Mouse (Mus musculus) liver, embryonic 12.5 days (tissue): Measurements from ENCODE around the gene Ikzf3. TPM values are rescaled to one million over a fixed set of nuclear protein-coding genes. Genes with fewer than 3 reads are reported as not detected.

Experiments
- ATAC-seq: fragments of 200-750 bp; cut with Nextera tagmentation; 2 replicates; pipeline ENCODE4 v1.8.0; 2017; ENCODE audit warnings: moderate number of reproducible peaks, mild to moderate bottlenecking, moderate library complexity
- H3K27ac ChIP-seq: fragments of 300-500 bp; sonication (generic); 2 replicates; pipeline ENCODE4 v1.5.1; 2016; ENCODE audit warnings: mild to moderate bottlenecking
- H3K27me3 ChIP-seq: fragments of 300-500 bp; sonication (generic); replicated peaks from 2 replicates; pipeline ENCODE4 v1.6.1; 2016; ENCODE audit warnings: mild to moderate bottlenecking, moderate library complexity
- H3K36me3 ChIP-seq: fragments of 300-500 bp; sonication (generic); 2 replicates; pipeline ENCODE4 v1.6.1; 2016; ENCODE audit warnings: mild to moderate bottlenecking, moderate library complexity
- H3K4me1 ChIP-seq: fragments of 300-500 bp; sonication (generic); 2 replicates; pipeline ENCODE4 v1.6.1; 2016
- H3K4me2 ChIP-seq: fragments of 300-500 bp; sonication (generic); 2 replicates; pipeline ENCODE4 v1.6.1; 2016; ENCODE audit warnings: mild to moderate bottlenecking, moderate library complexity
- H3K4me3 ChIP-seq: fragments of 300-500 bp; sonication (generic); 2 replicates; pipeline ENCODE4 v1.5.1; 2016; ENCODE audit warnings: mild to moderate bottlenecking, moderate library complexity
- H3K9ac ChIP-seq: fragments of 300-500 bp; sonication (generic); 2 replicates; pipeline ENCODE4 v1.6.1; 2016; ENCODE audit warnings: mild to moderate bottlenecking, moderate library complexity
- H3K9me3 ChIP-seq: fragments of 300-500 bp; sonication (generic); replicated peaks from 2 replicates; pipeline ENCODE4 v1.6.1; 2016; ENCODE audit warnings: mild to moderate bottlenecking, moderate library complexity
- WGBS: fragments of 180-500 bp; shearing (Covaris S2); methylation state at CpG from one replicate; pipeline ENCODE4 v1.1.7; 2016; ENCODE audit not compliant: insufficient replicate concordance; 5-methylcytosine and 5-hydroxymethylcytosine counted together
- polyA plus RNA-seq: library from polyadenylated mRNA; unstranded; fragments of >200 nt; fragmentation: Nextera tagmentation; extraction: Ambion mirVana; gene quantifications from 2 replicates; pipeline ENCODE4 v1.2.1, GENCODE M21; 2016

Ikzf3 gene
- polyA plus RNA-seq, 1 experiment from 2014 or later, result 0.12 TPM

GRCm38 (mm10) chr11:98462255-98462654 is 83.6 kb downstream of the Ikzf3 start:
- H3K4me2 ChIP-seq, result no peak overlapping the region
- H3K27me3 ChIP-seq, result peaks cover 74% of the 10 kb centered on the region
- no peaks in the 10 kb centered on the region for H3K36me3 ChIP-seq
- peaks cover 12% of the 10 kb centered on the region for H3K4me1 ChIP-seq
- H3K27ac ChIP-seq, result no peak overlapping the region
- ATAC-seq, result no peak
- no peak overlapping the region for H3K9ac ChIP-seq
- 71% methylated on average over 6 of the region's 6 CpGs for WGBS
- H3K4me3 ChIP-seq, result no peak overlapping the region
- H3K9me3 ChIP-seq, result no peaks in the 10 kb centered on the region

DNA sequence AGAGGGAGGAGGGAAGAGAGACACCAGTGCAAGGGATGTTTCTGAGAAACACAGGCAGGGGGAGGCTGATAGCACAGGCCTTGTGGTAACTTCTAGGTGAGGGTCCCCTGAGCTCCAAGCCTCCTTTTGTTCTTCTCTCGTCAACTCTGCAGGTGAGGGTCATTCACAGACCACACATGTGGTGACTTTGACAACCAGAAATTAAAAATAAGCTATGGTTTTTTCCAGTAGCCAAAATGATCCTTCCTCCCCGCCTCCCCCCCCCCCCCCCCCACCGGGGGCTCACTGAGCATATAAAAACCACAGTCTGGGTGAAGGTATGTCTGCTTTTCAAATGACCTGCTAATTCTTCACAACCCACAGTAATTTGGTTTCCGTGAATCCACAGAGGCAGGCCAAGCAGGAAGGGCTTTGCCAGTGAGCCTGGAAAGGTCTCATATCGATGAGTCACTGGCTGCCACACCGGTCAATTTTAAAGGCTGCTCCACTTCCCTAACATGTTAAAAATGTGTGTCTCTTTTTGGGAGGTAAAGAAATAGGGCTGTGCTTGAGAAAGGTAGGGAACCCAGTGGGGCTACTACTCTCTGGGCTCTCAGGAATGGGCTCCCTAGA is 84.6 kb downstream of the Ikzf3 start:
- peaks cover 16% of the 10 kb centered on the region for H3K4me1 ChIP-seq
- WGBS, result 54% methylated on average over 6 of the region's 6 CpGs
- H3K36me3 ChIP-seq, result no peaks in the 10 kb centered on the region
- no peak for ATAC-seq
- H3K4me3 ChIP-seq, result no peak overlapping the region
- no peak overlapping the region for H3K9ac ChIP-seq
- H3K27me3 ChIP-seq, result peaks cover 79% of the 10 kb centered on the region
- no peak overlapping the region for H3K27ac ChIP-seq
- no peaks in the 10 kb centered on the region for H3K9me3 ChIP-seq
- H3K4me2 ChIP-seq, result no peak overlapping the region

DNA sequence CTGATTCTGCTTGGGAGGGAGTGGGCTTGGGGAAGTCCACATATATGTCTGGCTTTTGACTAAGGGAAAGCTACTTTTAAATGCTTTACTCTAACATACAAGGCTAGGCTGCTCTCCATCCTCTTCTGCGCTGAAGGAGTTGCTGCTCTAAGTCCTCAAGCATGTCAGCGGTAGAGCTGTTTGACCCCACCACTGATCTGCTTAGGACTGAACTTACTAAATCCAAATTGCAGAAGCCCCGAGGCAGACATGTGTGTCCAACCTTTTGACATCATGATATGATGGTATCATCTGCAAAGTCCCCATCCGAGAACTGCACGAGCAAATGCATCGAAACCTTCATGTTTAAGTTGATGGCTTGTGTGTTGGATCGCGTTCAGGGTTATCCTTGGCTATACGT is 86.0 kb downstream of the Ikzf3 start:
- Histone ChIP-seq H3K9me3 (no peaks in the 10 kb centered on the region), H3K36me3 (0 out of 2 replicates have a peak, but pooled peaks cover 6% of the 10 kb centered on the region), H3K27ac (no peak overlapping the region), H3K4me2 (no peak overlapping the region), H3K4me3 (no peak overlapping the region), H3K4me1 (peaks cover 16% of the 10 kb centered on the region), H3K9ac (no peak overlapping the region), H3K27me3 (peaks cover 74% of the 10 kb centered on the region)
- WGBS, result 68% methylated on average over 9 of the region's 9 CpGs
- ATAC-seq, result no peak

- Histone ChIP-seq H3K36me3 (0 out of 2 replicates have a peak, but pooled peaks cover 12% of the 10 kb centered on the region), H3K27ac (no peak overlapping the region), H3K4me2 (no peak overlapping the region), H3K9ac (no peak overlapping the region), H3K4me1 (peaks cover 16% of the 10 kb centered on the region), H3K4me3 (no peak overlapping the region), H3K9me3 (no peaks in the 10 kb centered on the region), H3K27me3 (peaks cover 68% of the 10 kb centered on the region)
- WGBS, result 12% methylated on average over 11 of the region's 11 CpGs
- ATAC-seq, result no peak
These were observed 86.6 kb downstream of the Ikzf3 start for GRCm38 (mm10) chr11:98459071-98459741.

DNA sequence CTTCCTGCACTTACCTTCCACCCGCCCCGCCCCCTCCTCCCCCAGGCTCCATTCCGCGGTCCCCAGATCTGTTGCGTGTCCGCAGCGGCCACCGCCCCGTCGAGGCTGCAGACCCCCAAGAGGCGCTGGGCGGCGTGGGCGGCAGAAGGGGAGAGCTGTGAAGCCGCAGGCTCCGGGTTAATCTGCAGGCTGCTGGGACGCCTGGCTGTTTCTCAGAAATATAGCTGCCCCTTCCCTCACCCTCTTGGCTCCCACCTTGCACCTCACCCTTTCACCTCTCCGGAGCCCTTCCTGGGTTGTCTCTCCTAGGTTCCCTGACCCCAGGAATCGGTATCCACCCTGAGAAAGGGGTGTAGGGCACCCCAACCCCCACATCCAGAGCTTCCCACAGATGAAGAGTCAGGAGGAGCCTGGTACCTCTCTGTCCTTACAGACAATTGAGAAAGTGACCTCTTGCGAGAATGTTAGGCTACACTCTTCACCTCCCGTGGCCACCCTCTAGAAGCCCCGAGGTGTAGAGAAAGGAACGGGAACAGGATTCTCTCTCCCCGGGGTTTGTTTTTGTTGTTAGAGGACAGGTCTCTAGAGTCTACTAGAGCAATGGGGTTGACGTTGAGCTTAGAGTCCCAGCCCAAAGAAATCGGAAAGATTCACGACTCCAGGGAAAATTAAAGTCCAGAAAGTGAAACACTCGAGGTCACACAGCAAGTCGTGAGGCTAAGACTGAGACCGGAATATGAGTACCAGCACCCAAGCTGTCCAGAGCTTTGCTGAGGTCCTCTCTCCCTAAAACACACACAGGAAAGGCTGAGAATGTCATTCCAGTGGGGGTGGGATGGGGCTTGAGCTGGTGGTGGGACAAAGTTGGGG is 87.5 kb downstream of the Ikzf3 start:
- H3K4me2 ChIP-seq, result peak overlapping the region; percentile 91
- H3K9me3 ChIP-seq, result no peaks in the 10 kb centered on the region
- no peak overlapping the region for H3K27ac ChIP-seq
- 4% methylated on average over 26 of the region's 30 CpGs for WGBS
- H3K4me1 ChIP-seq, result peaks cover 16% of the 10 kb centered on the region
- peaks cover 73% of the 10 kb centered on the region for H3K27me3 ChIP-seq
- 0 out of 2 replicates have a peak, but pooled peaks have one; percentile 19 for ATAC-seq
- H3K4me3 ChIP-seq, result peak overlapping the region; percentile 66
- peak overlapping the region; percentile 63 for H3K9ac ChIP-seq
- peaks cover 20% of the 10 kb centered on the region; the same call in 1 of the 2 replicates for H3K36me3 ChIP-seq

DNA sequence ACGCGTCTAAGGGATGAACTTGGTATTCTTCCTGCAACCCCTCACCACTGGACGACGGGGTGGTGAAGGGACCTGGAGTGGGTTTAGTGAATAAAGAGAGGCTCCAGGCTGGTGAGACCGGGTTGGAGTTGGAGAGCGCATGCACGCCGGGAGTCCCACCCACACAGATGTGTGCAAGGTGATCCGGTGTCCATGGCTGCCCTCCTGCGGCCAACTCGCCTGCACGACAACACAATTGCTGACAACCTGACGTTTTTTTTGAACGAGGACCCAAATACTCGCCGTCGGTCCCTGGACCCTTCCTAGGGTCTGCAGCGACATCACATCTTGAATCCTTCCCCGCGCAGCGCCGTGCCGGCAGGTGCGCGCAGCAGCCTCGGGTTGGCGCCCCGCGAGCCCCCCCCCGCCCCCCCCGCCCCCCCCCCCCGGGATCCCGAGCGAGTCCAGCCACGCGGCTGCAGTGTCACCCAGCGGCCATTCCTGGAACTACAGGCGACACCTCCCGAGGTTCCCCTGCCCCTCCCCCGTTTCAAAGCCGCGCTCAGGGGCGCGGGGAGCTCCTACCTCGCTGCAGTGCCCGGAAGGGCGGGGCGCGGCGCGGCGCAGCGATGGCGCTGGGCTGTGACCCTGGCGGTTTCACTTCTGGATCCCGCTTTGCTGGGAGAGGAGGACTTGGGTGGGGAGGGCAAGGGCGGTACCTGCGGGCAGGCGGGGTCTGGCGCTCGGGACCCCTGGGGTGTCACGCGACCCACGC is 88.3 kb downstream of the Ikzf3 start:
- peak overlapping the region; percentile 66 for H3K4me3 ChIP-seq
- H3K36me3 ChIP-seq, result peaks cover 27% of the 10 kb centered on the region; the same call in 1 of the 2 replicates
- no peaks in the 10 kb centered on the region for H3K9me3 ChIP-seq
- peak; percentile 72 for ATAC-seq
- peak overlapping the region; percentile 20; the same call in 1 of the 2 replicates for H3K27ac ChIP-seq
- H3K4me1 ChIP-seq, result peaks cover 16% of the 10 kb centered on the region
- H3K27me3 ChIP-seq, result peaks cover 76% of the 10 kb centered on the region
- peak overlapping the region; percentile 63 for H3K9ac ChIP-seq
- under 1% methylated on average over 46 of the region's 64 CpGs for WGBS
- peak overlapping the region; percentile 91 for H3K4me2 ChIP-seq

- Histone ChIP-seq H3K4me2 (peak overlapping the region; percentile 91), H3K9ac (peak overlapping the region; percentile 63), H3K9me3 (no peaks in the 10 kb centered on the region), H3K4me3 (peak overlapping the region; percentile 66), H3K36me3 (peaks cover 31% of the 10 kb centered on the region), H3K27me3 (peaks cover 77% of the 10 kb centered on the region), H3K4me1 (peaks cover 16% of the 10 kb centered on the region), H3K27ac (0 out of 2 replicates have a peak overlapping the region, but pooled peaks have one; percentile 20)
- 24% methylated on average over 9 of the region's 9 CpGs for WGBS
- ATAC-seq, result peak; percentile 6; the same call in 1 of the 2 replicates
These were observed 88.9 kb downstream of the Ikzf3 start for GRCm38 (mm10) chr11:98456945-98457344.

DNA sequence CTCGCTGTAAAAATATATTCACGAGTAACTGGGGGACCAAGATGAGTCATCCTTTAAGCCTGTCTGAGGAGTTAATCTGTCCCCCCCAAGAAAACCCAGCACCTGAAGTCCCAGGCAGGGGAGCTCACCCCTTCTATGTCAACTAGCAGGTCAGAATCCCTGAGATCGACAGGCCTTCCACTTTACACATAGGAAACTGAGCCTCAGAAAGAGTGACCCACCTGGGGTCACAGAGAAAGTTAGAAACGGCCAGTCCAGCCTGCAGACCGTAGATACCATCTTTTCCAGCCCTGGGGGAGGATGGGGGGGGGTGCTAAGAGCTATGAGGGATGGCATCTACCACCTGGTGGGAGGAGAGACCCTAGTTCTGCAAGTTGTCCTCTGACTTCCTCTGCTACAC is 89.3 kb downstream of the Ikzf3 start:
- peaks cover 35% of the 10 kb centered on the region for H3K36me3 ChIP-seq
- H3K9me3 ChIP-seq, result no peaks in the 10 kb centered on the region
- H3K27ac ChIP-seq, result no peak overlapping the region
- H3K27me3 ChIP-seq, result peaks cover 76% of the 10 kb centered on the region
- peaks cover 16% of the 10 kb centered on the region for H3K4me1 ChIP-seq
- no peak for ATAC-seq
- H3K4me3 ChIP-seq, result no peak overlapping the region
- WGBS, result 50% methylated on average over 5 of the region's 5 CpGs
- no peak overlapping the region for H3K9ac ChIP-seq
- no peak overlapping the region for H3K4me2 ChIP-seq

DNA sequence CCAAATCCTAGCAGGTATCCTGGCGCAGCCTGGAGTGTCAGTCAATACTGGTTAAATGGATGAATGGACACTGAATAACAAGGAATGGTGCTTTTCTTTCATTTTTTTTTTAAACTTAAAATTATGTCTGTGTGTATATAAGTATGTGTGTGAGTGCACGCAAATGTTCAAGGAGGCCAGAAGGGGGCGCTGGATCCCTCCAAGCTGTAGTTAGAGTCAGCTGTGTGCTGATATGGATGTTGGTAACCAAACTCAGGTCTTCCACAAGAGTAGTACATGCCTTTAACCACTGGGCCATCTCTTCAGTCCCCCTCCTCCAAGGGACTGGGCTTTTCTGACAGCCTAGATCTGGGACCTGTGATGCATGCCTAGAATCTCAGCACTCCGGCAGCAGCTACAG is 90.3 kb downstream of the Ikzf3 start:
- 69% methylated on average over 4 of the region's 4 CpGs for WGBS
- Histone ChIP-seq H3K27me3 (peaks cover 75% of the 10 kb centered on the region), H3K9me3 (no peaks in the 10 kb centered on the region)

GRCm38 (mm10) chr11:98449921-98450771 is 95.7 kb downstream of the Ikzf3 start:
- Histone ChIP-seq H3K4me2 (peak overlapping the region; percentile 45), H3K4me3 (no peak overlapping the region), H3K9me3 (no peaks in the 10 kb centered on the region), H3K27ac (no peak overlapping the region), H3K27me3 (peaks cover 83% of the 10 kb centered on the region), H3K36me3 (peaks cover 42% of the 10 kb centered on the region), H3K9ac (no peak overlapping the region), H3K4me1 (peaks cover 6% of the 10 kb centered on the region)
- no peak for ATAC-seq
- WGBS, result 64% methylated on average over 20 of the region's 20 CpGs

More for the DNA sequence above, 90.3 kb downstream of the Ikzf3 start:
- Histone ChIP-seq H3K27ac (no peak overlapping the region), H3K4me1 (peaks cover 16% of the 10 kb centered on the region), H3K9ac (no peak overlapping the region), H3K4me2 (no peak overlapping the region), H3K36me3 (peaks cover 42% of the 10 kb centered on the region), H3K4me3 (no peak overlapping the region)
- ATAC-seq, result no peak
